Mouse (Mus musculus): ENCODE data around the gene Rela. TPM values are rescaled to one million over a fixed set of nuclear protein-coding genes. Genes with fewer than 3 reads are reported as not detected.

The Rela gene
- polyA plus RNA-seq, 1 experiment: 40.3 TPM

DNA sequence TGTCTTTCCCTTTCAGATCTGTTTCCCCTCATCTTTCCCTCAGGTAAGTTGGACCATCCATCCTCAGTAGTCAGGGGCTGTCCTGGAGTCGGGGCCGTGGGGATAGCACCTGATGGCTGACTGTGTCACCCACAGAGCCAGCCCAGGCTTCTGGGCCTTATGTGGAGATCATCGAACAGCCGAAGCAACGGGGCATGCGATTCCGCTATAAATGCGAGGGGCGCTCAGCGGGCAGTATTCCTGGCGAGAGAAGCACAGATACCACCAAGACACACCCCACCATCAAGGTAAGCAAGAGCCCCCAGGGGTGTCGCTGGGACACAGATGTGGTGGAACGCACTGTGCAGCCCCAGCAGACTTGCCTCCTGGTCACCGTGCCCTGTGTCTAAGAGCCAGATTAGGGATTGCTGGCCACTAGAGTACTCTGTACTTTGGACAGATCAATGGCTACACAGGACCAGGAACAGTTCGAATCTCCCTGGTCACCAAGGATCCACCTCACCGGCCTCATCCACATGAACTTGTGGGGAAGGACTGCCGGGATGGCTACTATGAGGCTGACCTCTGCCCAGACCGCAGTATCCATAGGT is 1.2 kb downstream of the Rela start:
- peak in 1 of 2 experiments; percentile 33 for DNase-seq
- Histone ChIP-seq H3K27me3 (ENCODE audit: control insufficient read depth, insufficient read depth, low read length) (no peaks in the 10 kb centered on the region), H3K4me3 (replicated peaks; ENCODE audit: insufficient read depth, low read depth, low read length) (peak overlapping the region; percentile 81), H3K27ac (ENCODE audit: insufficient read depth, low read length) (no peak overlapping the region), H3K4me1 (ENCODE audit: control insufficient read depth, insufficient read depth, low read length) (peaks cover 18% of the 10 kb centered on the region)
- 75% methylated on average over 18 of the region's 18 CpGs for WGBS
- no peak for TF ChIP-seq POLR2A (IDR thresholded peaks at IDR 0.05; ENCODE audit: borderline replicate concordance, insufficient read depth, low read length)
- no peak for TF ChIP-seq CTCF (IDR thresholded peaks at IDR 0.05; ENCODE audit: borderline replicate concordance, insufficient read depth, low read depth, low read length)

- WGBS: 73% methylated on average over 9 of the region's 9 CpGs
- no peak for DNase-seq
- Histone ChIP-seq H3K27ac (ENCODE audit: insufficient read depth, low read length) (no peak overlapping the region), H3K4me1 (ENCODE audit: control insufficient read depth, insufficient read depth, low read length) (peaks cover 18% of the 10 kb centered on the region), H3K4me3 (replicated peaks; ENCODE audit: insufficient read depth, low read depth, low read length) (no peak overlapping the region), H3K27me3 (ENCODE audit: control insufficient read depth, insufficient read depth, low read length) (no peaks in the 10 kb centered on the region)
- TF ChIP-seq CTCF (IDR thresholded peaks at IDR 0.05; ENCODE audit: borderline replicate concordance, insufficient read depth, low read depth, low read length) (no peak), POLR2A (IDR thresholded peaks at IDR 0.05; ENCODE audit: borderline replicate concordance, insufficient read depth, low read length) (no peak)
These were observed 3.1 kb downstream of the Rela start for GRCm38 (mm10) chr19:5640339-5640738.

GRCm38 (mm10) chr19:5641021-5641420 is 3.7 kb downstream of the Rela start:
- Histone ChIP-seq H3K27ac (ENCODE audit: insufficient read depth, low read length) (no peak overlapping the region), H3K27me3 (ENCODE audit: control insufficient read depth, insufficient read depth, low read length) (no peaks in the 10 kb centered on the region), H3K4me3 (replicated peaks; ENCODE audit: insufficient read depth, low read depth, low read length) (no peak overlapping the region), H3K4me1 (ENCODE audit: control insufficient read depth, insufficient read depth, low read length) (peaks cover 18% of the 10 kb centered on the region)
- WGBS: 91% methylated on average over 17 of the region's 17 CpGs
- DNase-seq: no peak
- TF ChIP-seq POLR2A (IDR thresholded peaks at IDR 0.05; ENCODE audit: borderline replicate concordance, insufficient read depth, low read length): no peak
- TF ChIP-seq CTCF (IDR thresholded peaks at IDR 0.05; ENCODE audit: borderline replicate concordance, insufficient read depth, low read depth, low read length): no peak

DNA sequence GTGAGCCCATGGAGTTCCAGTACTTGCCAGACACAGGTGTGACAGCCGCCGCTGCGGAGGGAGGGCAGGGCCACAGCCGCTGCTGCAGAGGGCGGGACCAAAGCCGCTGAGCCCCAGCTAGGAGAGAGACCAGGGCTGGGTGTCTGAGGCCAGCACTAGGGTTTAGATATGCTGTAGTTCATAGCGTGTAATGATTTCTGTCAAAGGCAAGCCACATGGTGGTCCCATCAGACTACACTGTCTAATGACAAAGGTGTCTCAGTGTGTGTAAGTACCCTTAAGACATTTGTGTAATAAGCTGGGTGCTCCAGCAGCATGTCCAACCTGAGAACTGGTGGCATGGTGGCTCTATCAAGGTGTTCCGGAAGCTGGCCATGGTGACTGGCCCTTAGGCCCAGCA is 4.4 kb downstream of the Rela start:
- WGBS: 93% methylated on average over 8 of the region's 8 CpGs
- no peak for TF ChIP-seq CTCF (IDR thresholded peaks at IDR 0.05; ENCODE audit: borderline replicate concordance, insufficient read depth, low read depth, low read length)
- TF ChIP-seq POLR2A (IDR thresholded peaks at IDR 0.05; ENCODE audit: borderline replicate concordance, insufficient read depth, low read length): no peak
- Histone ChIP-seq H3K4me1 (ENCODE audit: control insufficient read depth, insufficient read depth, low read length) (peaks cover 14% of the 10 kb centered on the region), H3K27ac (ENCODE audit: insufficient read depth, low read length) (no peak overlapping the region), H3K27me3 (ENCODE audit: control insufficient read depth, insufficient read depth, low read length) (no peaks in the 10 kb centered on the region), H3K4me3 (replicated peaks; ENCODE audit: insufficient read depth, low read depth, low read length) (no peak overlapping the region)
- DNase-seq: no peak

GRCm38 (mm10) chr19:5645280-5645679 is 8.0 kb downstream of the Rela start:
- H3K27me3 ChIP-seq (ENCODE audit: control insufficient read depth, insufficient read depth, low read length): no peaks in the 10 kb centered on the region
- no peak overlapping the region for H3K27ac ChIP-seq (ENCODE audit: insufficient read depth, low read length)
- no peak overlapping the region for H3K4me3 ChIP-seq (replicated peaks; ENCODE audit: insufficient read depth, low read depth, low read length)
- H3K4me1 ChIP-seq (ENCODE audit: control insufficient read depth, insufficient read depth, low read length): peaks cover 4% of the 10 kb centered on the region; the same call in 1 of the 2 replicates
- TF ChIP-seq POLR2A (IDR thresholded peaks at IDR 0.05; ENCODE audit: borderline replicate concordance, insufficient read depth, low read length): no peak
- TF ChIP-seq CTCF (IDR thresholded peaks at IDR 0.05; ENCODE audit: borderline replicate concordance, insufficient read depth, low read depth, low read length): no peak
- WGBS: 95% methylated on average over 9 of the region's 9 CpGs
- DNase-seq: no peak

DNA sequence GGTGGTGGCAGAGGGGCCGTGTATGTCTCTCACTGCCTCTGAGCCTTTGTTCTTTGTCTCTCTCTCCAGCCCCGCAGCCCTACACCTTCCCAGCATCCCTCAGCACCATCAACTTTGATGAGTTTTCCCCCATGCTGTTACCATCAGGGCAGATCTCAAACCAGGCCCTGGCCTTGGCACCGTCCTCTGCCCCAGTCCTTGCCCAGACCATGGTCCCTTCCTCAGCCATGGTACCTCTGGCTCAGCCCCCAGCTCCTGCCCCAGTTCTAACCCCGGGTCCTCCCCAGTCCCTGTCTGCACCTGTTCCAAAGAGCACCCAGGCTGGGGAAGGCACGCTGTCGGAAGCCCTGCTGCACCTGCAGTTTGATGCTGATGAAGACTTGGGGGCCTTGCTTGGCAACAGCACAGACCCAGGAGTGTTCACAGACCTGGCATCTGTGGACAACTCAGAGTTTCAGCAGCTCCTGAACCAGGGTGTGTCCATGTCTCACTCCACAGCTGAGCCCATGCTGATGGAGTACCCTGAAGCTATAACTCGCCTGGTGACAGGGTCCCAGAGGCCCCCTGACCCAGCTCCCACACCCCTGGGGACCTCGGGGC is 9.5 kb downstream of the Rela start:
- no peak overlapping the region for H3K27ac ChIP-seq (ENCODE audit: insufficient read depth, low read length)
- no peak overlapping the region for H3K4me3 ChIP-seq (replicated peaks; ENCODE audit: insufficient read depth, low read depth, low read length)
- 84% methylated on average over 8 of the region's 8 CpGs for WGBS
- TF ChIP-seq POLR2A (IDR thresholded peaks at IDR 0.05; ENCODE audit: borderline replicate concordance, insufficient read depth, low read length) (no peak), CTCF (IDR thresholded peaks at IDR 0.05; ENCODE audit: borderline replicate concordance, insufficient read depth, low read depth, low read length) (no peak)
- H3K4me1 ChIP-seq (ENCODE audit: control insufficient read depth, insufficient read depth, low read length): peaks cover 4% of the 10 kb centered on the region; the same call in 1 of the 2 replicates
- no peaks in the 10 kb centered on the region for H3K27me3 ChIP-seq (ENCODE audit: control insufficient read depth, insufficient read depth, low read length)
- peak in 1 of 2 experiments; percentile 8 for DNase-seq

GRCm38 (mm10) chr19:5647791-5648190 is 10.5 kb downstream of the Rela start:
- 57% methylated on average over 6 of the region's 6 CpGs for WGBS
- peaks cover 4% of the 10 kb centered on the region; the same call in 1 of the 2 replicates for H3K4me1 ChIP-seq (ENCODE audit: control insufficient read depth, insufficient read depth, low read length)
- no peak overlapping the region for H3K4me3 ChIP-seq (replicated peaks; ENCODE audit: insufficient read depth, low read depth, low read length)
- DNase-seq: no peak
- TF ChIP-seq CTCF (IDR thresholded peaks at IDR 0.05; ENCODE audit: borderline replicate concordance, insufficient read depth, low read depth, low read length) (no peak), POLR2A (IDR thresholded peaks at IDR 0.05; ENCODE audit: borderline replicate concordance, insufficient read depth, low read length) (no peak)
- no peak overlapping the region for H3K27ac ChIP-seq (ENCODE audit: insufficient read depth, low read length)
- no peaks in the 10 kb centered on the region for H3K27me3 ChIP-seq (ENCODE audit: control insufficient read depth, insufficient read depth, low read length)
